Mouse (Mus musculus) bone marrow macrophage, adult 2 months (primary cell): ENCODE results near the gene Ppil3.

Experiments
- CTCF ChIP-seq: IDR thresholded peaks from 2 replicates; pipeline ENCODE4 v1.5.1; 2012; ENCODE audit warnings: low read depth, mild to moderate bottlenecking, low read length, moderate library complexity
- POLR2A ChIP-seq: IDR thresholded peaks from 2 replicates; pipeline ENCODE4 v1.6.1; 2012; ENCODE audit warnings: mild to moderate bottlenecking, low read depth, low read length, borderline replicate concordance

GRCm38 (mm10) chr1:58393284-58394195, 51.7 kb downstream of the Ppil3 start:
- TF ChIP-seq CTCF (no peak), POLR2A (no peak)
